Mouse (Mus musculus) spleen, postnatal 0 days (tissue): Measurements from ENCODE around the gene Olfr1274-ps. TPM values are rescaled to one million over a fixed set of nuclear protein-coding genes. Genes with fewer than 3 reads are reported as not detected.

Experiments
- polyA plus RNA-seq: library from polyadenylated mRNA; unstranded; fragments of >200 nt; fragmentation: Nextera tagmentation; extraction: Ambion mirVana; gene quantifications from 2 replicates; pipeline ENCODE4 v1.2.1, GENCODE M21; 2015

The Olfr1274-ps gene
- polyA plus RNA-seq, result not detected in 2 replicates

DNA sequence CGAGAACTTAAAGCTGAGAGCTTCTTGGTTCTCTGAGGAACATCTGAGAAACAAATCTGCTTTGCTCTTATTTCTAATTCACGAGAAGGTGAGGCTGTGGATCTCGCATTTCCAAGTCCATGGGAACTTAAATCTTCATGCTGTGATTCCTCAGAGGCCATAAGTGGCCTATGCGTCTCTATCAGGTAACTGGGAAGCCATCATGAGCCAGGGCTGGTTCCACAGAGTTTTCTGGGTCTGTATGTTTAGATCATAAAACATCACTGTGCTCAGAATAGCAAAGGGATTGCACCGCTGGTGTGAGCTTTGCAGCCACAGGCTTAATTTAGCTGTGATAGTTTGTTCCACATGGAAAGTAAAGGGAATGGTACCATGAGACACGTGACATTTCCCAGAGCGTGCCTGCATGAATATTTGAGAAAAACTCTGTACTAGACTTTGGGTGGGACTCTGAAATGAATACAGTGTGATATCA is at the start of gene Olfr1274-ps:
Gene Olfr1274-ps, plus strand, starts transcription at position 51 of the 475 bp plus-strand sequence.

Other genes starting within 250 kb of the Olfr1274-ps start
- not detected in 2 replicates for gene Olfr1270, start 245.6 kb upstream of the Olfr1274-ps start, polyA plus RNA-seq
- gene Olfr1506, start 174.2 kb upstream of the Olfr1274-ps start, polyA plus RNA-seq, result not detected in 2 replicates
- not detected in 2 replicates for gene Olfr142, start 141.1 kb upstream of the Olfr1274-ps start, polyA plus RNA-seq
- not detected in 2 replicates for gene Olfr1271, start 127.7 kb upstream of the Olfr1274-ps start, polyA plus RNA-seq
- gene Olfr1272, start 105.8 kb upstream of the Olfr1274-ps start, polyA plus RNA-seq, result not detected in 2 replicates
- gene Gm13769, start 76.5 kb upstream of the Olfr1274-ps start, polyA plus RNA-seq, result 0.05 TPM in 1 of 2 replicates, not detected in the other
- 3.9 and 5.1 TPM in 2 replicates for gene Ptprj, start 182.0 kb downstream of the Olfr1274-ps start, polyA plus RNA-seq